Mouse (Mus musculus): ENCODE results near the gene Apobec4. TPM values are rescaled to one million over a fixed set of nuclear protein-coding genes. Genes with fewer than 3 reads are reported as not detected.

The Apobec4 gene
- polyA plus RNA-seq, 1 experiment from 2014 or later: not detected

GRCm38 (mm10) chr1:152718200-152718599 is 32.2 kb upstream of the Apobec4 start:
- ATAC-seq (replicated peaks; ENCODE audit: low FRiP score): no peak
- H3K9ac ChIP-seq (ENCODE audit: low read depth, low read length): no peak overlapping the region
- no peak overlapping the region for H3K4me3 ChIP-seq (ENCODE audit: low read depth, low read length)
- H3K27me3 ChIP-seq (replicated peaks; ENCODE audit: control insufficient read depth, insufficient read depth, low read length): no peaks in the 10 kb centered on the region
- no peaks in the 10 kb centered on the region; the same call in 1 of the 2 replicates for H3K4me1 ChIP-seq (replicated peaks; ENCODE audit: control insufficient read depth, insufficient read depth, low read length)
- no peaks in the 10 kb centered on the region for H3K9me3 ChIP-seq (ENCODE audit: control insufficient read depth, low read length)
- DNase-seq (ENCODE audit: low spot score): no peak
- H3K36me3 ChIP-seq (ENCODE audit: control insufficient read depth, insufficient read depth, low read length): no peaks in the 10 kb centered on the region
- no peak overlapping the region for H3K4me2 ChIP-seq
- no peak overlapping the region for H3K27ac ChIP-seq (ENCODE audit: low read depth, low read length)
- WGBS: 47% methylated on average over 6 of the region's 6 CpGs

GRCm38 (mm10) chr1:152720969-152721368 is 29.4 kb upstream of the Apobec4 start:
- H3K4me1 ChIP-seq (replicated peaks; ENCODE audit: control insufficient read depth, insufficient read depth, low read length): no peaks in the 10 kb centered on the region; the same call in 1 of the 2 replicates
- DNase-seq (ENCODE audit: low spot score) (no peak), ATAC-seq (replicated peaks; ENCODE audit: low FRiP score) (no peak)
- H3K4me3 ChIP-seq (ENCODE audit: low read depth, low read length): no peak overlapping the region
- no peaks in the 10 kb centered on the region for H3K36me3 ChIP-seq (ENCODE audit: control insufficient read depth, insufficient read depth, low read length)
- no peak overlapping the region for H3K27ac ChIP-seq (ENCODE audit: low read depth, low read length)
- no peak overlapping the region for H3K4me2 ChIP-seq
- no peaks in the 10 kb centered on the region for H3K27me3 ChIP-seq (replicated peaks; ENCODE audit: control insufficient read depth, insufficient read depth, low read length)
- 53% methylated on average over 4 of the region's 4 CpGs for WGBS
- H3K9ac ChIP-seq (ENCODE audit: low read depth, low read length): no peak overlapping the region
- no peaks in the 10 kb centered on the region for H3K9me3 ChIP-seq (ENCODE audit: control insufficient read depth, low read length)

GRCm38 (mm10) chr1:152721535-152722198 is 28.7 kb upstream of the Apobec4 start:
- DNase-seq (ENCODE audit: low spot score): no peak
- Histone ChIP-seq H3K4me2 (no peak overlapping the region), H3K9me3 (ENCODE audit: control insufficient read depth, low read length) (no peaks in the 10 kb centered on the region), H3K9ac (ENCODE audit: low read depth, low read length) (no peak overlapping the region), H3K4me1 (replicated peaks; ENCODE audit: control insufficient read depth, insufficient read depth, low read length) (no peaks in the 10 kb centered on the region; the same call in 1 of the 2 replicates), H3K27me3 (replicated peaks; ENCODE audit: control insufficient read depth, insufficient read depth, low read length) (no peaks in the 10 kb centered on the region), H3K4me3 (ENCODE audit: low read depth, low read length) (no peak overlapping the region), H3K27ac (ENCODE audit: low read depth, low read length) (no peak overlapping the region), H3K36me3 (ENCODE audit: control insufficient read depth, insufficient read depth, low read length) (no peaks in the 10 kb centered on the region)
- 78% methylated on average over 11 of the region's 11 CpGs for WGBS
- ATAC-seq (replicated peaks; ENCODE audit: low FRiP score): no peak

GRCm38 (mm10) chr1:152724286-152724685 is 26.1 kb upstream of the Apobec4 start:
- no peak overlapping the region for H3K27ac ChIP-seq (ENCODE audit: low read depth, low read length)
- H3K4me1 ChIP-seq (replicated peaks; ENCODE audit: control insufficient read depth, insufficient read depth, low read length): no peaks in the 10 kb centered on the region; the same call in 1 of the 2 replicates
- no peak overlapping the region for H3K4me2 ChIP-seq
- no peak overlapping the region for H3K9ac ChIP-seq (ENCODE audit: low read depth, low read length)
- no peaks in the 10 kb centered on the region for H3K36me3 ChIP-seq (ENCODE audit: control insufficient read depth, insufficient read depth, low read length)
- H3K9me3 ChIP-seq (ENCODE audit: control insufficient read depth, low read length): no peaks in the 10 kb centered on the region
- no peak overlapping the region for H3K4me3 ChIP-seq (ENCODE audit: low read depth, low read length)
- ATAC-seq (replicated peaks; ENCODE audit: low FRiP score) (no peak), DNase-seq (ENCODE audit: low spot score) (no peak)
- no peaks in the 10 kb centered on the region for H3K27me3 ChIP-seq (replicated peaks; ENCODE audit: control insufficient read depth, insufficient read depth, low read length)

- ATAC-seq (replicated peaks; ENCODE audit: low FRiP score) (no peak), DNase-seq (ENCODE audit: low spot score) (no peak)
- 68% methylated on average over 3 of the region's 3 CpGs for WGBS
- Histone ChIP-seq H3K4me2 (no peak overlapping the region), H3K4me3 (ENCODE audit: low read depth, low read length) (no peak overlapping the region), H3K4me1 (replicated peaks; ENCODE audit: control insufficient read depth, insufficient read depth, low read length) (no peaks in the 10 kb centered on the region; the same call in 1 of the 2 replicates), H3K27ac (ENCODE audit: low read depth, low read length) (no peak overlapping the region), H3K9me3 (ENCODE audit: control insufficient read depth, low read length) (no peaks in the 10 kb centered on the region), H3K36me3 (ENCODE audit: control insufficient read depth, insufficient read depth, low read length) (no peaks in the 10 kb centered on the region), H3K27me3 (replicated peaks; ENCODE audit: control insufficient read depth, insufficient read depth, low read length) (no peaks in the 10 kb centered on the region), H3K9ac (ENCODE audit: low read depth, low read length) (no peak overlapping the region)
These were observed 24.3 kb upstream of the Apobec4 start for GRCm38 (mm10) chr1:152726095-152726494.

GRCm38 (mm10) chr1:152727604-152728236 is 22.6 kb upstream of the Apobec4 start:
- Histone ChIP-seq H3K36me3 (ENCODE audit: control insufficient read depth, insufficient read depth, low read length) (no peaks in the 10 kb centered on the region), H3K4me2 (no peak overlapping the region), H3K9me3 (ENCODE audit: control insufficient read depth, low read length) (no peaks in the 10 kb centered on the region), H3K27ac (ENCODE audit: low read depth, low read length) (no peak overlapping the region), H3K4me1 (replicated peaks; ENCODE audit: control insufficient read depth, insufficient read depth, low read length) (no peaks in the 10 kb centered on the region), H3K27me3 (replicated peaks; ENCODE audit: control insufficient read depth, insufficient read depth, low read length) (no peaks in the 10 kb centered on the region), H3K9ac (ENCODE audit: low read depth, low read length) (no peak overlapping the region), H3K4me3 (ENCODE audit: low read depth, low read length) (no peak overlapping the region)
- WGBS: 32% methylated on average over 4 of the region's 5 CpGs
- ATAC-seq (replicated peaks; ENCODE audit: low FRiP score) (no peak), DNase-seq (ENCODE audit: low spot score) (no peak)

- Histone ChIP-seq H3K4me1 (replicated peaks; ENCODE audit: control insufficient read depth, insufficient read depth, low read length) (no peaks in the 10 kb centered on the region), H3K9ac (ENCODE audit: low read depth, low read length) (no peak overlapping the region), H3K27ac (ENCODE audit: low read depth, low read length) (no peak overlapping the region), H3K4me2 (no peak overlapping the region), H3K4me3 (ENCODE audit: low read depth, low read length) (no peak overlapping the region), H3K9me3 (ENCODE audit: control insufficient read depth, low read length) (no peaks in the 10 kb centered on the region), H3K36me3 (ENCODE audit: control insufficient read depth, insufficient read depth, low read length) (no peaks in the 10 kb centered on the region), H3K27me3 (replicated peaks; ENCODE audit: control insufficient read depth, insufficient read depth, low read length) (no peaks in the 10 kb centered on the region)
- WGBS: 88% methylated on average over 9 of the region's 9 CpGs
- DNase-seq (ENCODE audit: low spot score) (no peak), ATAC-seq (replicated peaks; ENCODE audit: low FRiP score) (no peak)
These were observed 11.6 kb upstream of the Apobec4 start for GRCm38 (mm10) chr1:152738793-152739192.

- H3K9me3 ChIP-seq (ENCODE audit: control insufficient read depth, low read length): no peaks in the 10 kb centered on the region
- no peak overlapping the region for H3K4me3 ChIP-seq (ENCODE audit: low read depth, low read length)
- 92% methylated on average over 11 of the region's 11 CpGs for WGBS
These were observed 11.0 kb upstream of the Apobec4 start for GRCm38 (mm10) chr1:152739374-152739773.

More at GRCm38 (mm10) chr1:152739374-152739773, 11.0 kb upstream of the Apobec4 start:
- H3K4me2 ChIP-seq: no peak overlapping the region
- H3K9ac ChIP-seq (ENCODE audit: low read depth, low read length): no peak overlapping the region
- H3K27me3 ChIP-seq (replicated peaks; ENCODE audit: control insufficient read depth, insufficient read depth, low read length): no peaks in the 10 kb centered on the region
- no peak overlapping the region for H3K27ac ChIP-seq (ENCODE audit: low read depth, low read length)
- ATAC-seq (replicated peaks; ENCODE audit: low FRiP score): no peak
- H3K4me1 ChIP-seq (replicated peaks; ENCODE audit: control insufficient read depth, insufficient read depth, low read length): no peaks in the 10 kb centered on the region
- no peak for DNase-seq (ENCODE audit: low spot score)
- no peaks in the 10 kb centered on the region for H3K36me3 ChIP-seq (ENCODE audit: control insufficient read depth, insufficient read depth, low read length)
